Mouse (Mus musculus): ENCODE measurements around the gene Ablim1.

The Ablim1 gene

GRCm38 (mm10) chr19:57314346-57315012, at the start of gene Ablim1:
Ablim1 (minus strand) TSS chr19:57314919.
- DNase-seq: peak; percentile 65

GRCm38 (mm10) chr19:57363538-57363937, 48.8 kb upstream of the Ablim1 start:
- no peak for DNase-seq

- no peak for DNase-seq
Observed at GRCm38 (mm10) chr19:57363076-57363475, 48.4 kb upstream of the Ablim1 start.

- no peak for DNase-seq
Observed at GRCm38 (mm10) chr19:57362586-57362985, 47.9 kb upstream of the Ablim1 start.

GRCm38 (mm10) chr19:57361939-57362307, 47.2 kb upstream of the Ablim1 start:
- DNase-seq: no peak

- peak; percentile 66 for DNase-seq
Observed at GRCm38 (mm10) chr19:57361131-57361938, 46.6 kb upstream of the Ablim1 start.

GRCm38 (mm10) chr19:57360341-57361130, 45.8 kb upstream of the Ablim1 start, which contains the start of gene Fam160b1:
Fam160b1 (plus strand) TSS chr19:57360680.
- peak; percentile 93 for DNase-seq

- no peak for DNase-seq
Observed at GRCm38 (mm10) chr19:57359701-57360326, 45.1 kb upstream of the Ablim1 start.

GRCm38 (mm10) chr19:57358836-57359598, 44.3 kb upstream of the Ablim1 start:
- DNase-seq: no peak

- DNase-seq: peak; percentile 50
Observed at GRCm38 (mm10) chr19:57358322-57358721, 43.6 kb upstream of the Ablim1 start.

GRCm38 (mm10) chr19:57357811-57358210, 43.1 kb upstream of the Ablim1 start:
- no peak for DNase-seq

- DNase-seq: no peak
Observed at GRCm38 (mm10) chr19:57357244-57357643, 42.5 kb upstream of the Ablim1 start.

GRCm38 (mm10) chr19:57356273-57356672, 41.6 kb upstream of the Ablim1 start:
- DNase-seq: no peak

- no peak for DNase-seq
Observed at GRCm38 (mm10) chr19:57355451-57356251, 40.9 kb upstream of the Ablim1 start.

GRCm38 (mm10) chr19:57354715-57355114, 40.0 kb upstream of the Ablim1 start:
- no peak for DNase-seq

- DNase-seq: no peak
Observed at GRCm38 (mm10) chr19:57354050-57354449, 39.3 kb upstream of the Ablim1 start.

GRCm38 (mm10) chr19:57353228-57353627, 38.5 kb upstream of the Ablim1 start:
- no peak for DNase-seq

- peak; percentile 42 for DNase-seq
Observed at GRCm38 (mm10) chr19:57352337-57352935, 37.7 kb upstream of the Ablim1 start.

- DNase-seq: no peak
Observed at GRCm38 (mm10) chr19:57349096-57349495, 34.4 kb upstream of the Ablim1 start.

- DNase-seq: no peak
Observed at GRCm38 (mm10) chr19:57344678-57345077, 30.0 kb upstream of the Ablim1 start.

GRCm38 (mm10) chr19:57343860-57344259, 29.1 kb upstream of the Ablim1 start:
- DNase-seq: no peak
